Mouse (Mus musculus) liver (tissue): Measurements from ENCODE around the gene Olfr222.
"Not testable (repeated sequence)": the region's sequence is repeated elsewhere in the genome, so short reads cannot be mapped to it uniquely, and the experiment has no call there.

Experiments
- DNase-seq: peaks from one replicate; pipeline ENCODE4 v3.0.0-alpha.2; 2020; ENCODE audit warnings: mixed read lengths

Olfr222 gene

DNA sequence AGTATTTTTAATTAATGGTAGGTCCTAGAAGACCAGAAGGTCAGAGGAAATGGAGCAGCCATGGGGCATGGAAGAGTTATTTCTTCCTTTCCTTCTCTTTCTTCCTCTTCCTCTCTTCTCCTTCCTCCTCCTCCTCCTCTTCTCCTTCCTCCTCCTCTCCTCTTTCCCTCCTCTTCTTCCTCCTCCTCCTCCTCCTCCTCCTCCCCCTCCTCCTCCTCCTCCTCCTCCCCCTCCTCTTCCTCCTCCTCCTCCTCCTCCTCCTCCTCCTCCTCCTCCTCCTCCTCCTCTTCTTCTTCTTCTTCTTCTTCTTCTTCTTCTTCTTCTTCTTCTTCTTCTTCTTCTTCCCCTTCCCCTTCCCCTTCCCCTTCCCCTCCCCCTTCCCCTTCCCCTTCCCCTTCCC, at the start of gene Olfr222:
Gene Olfr222, minus strand, starts transcription at position 101 of the 400 bp plus-strand sequence.
- DNase-seq: not testable (repeated sequence)

GRCm38 (mm10) chr11:59624017-59624630, 48.1 kb upstream of the Olfr222 start:
- peak; percentile 49 for DNase-seq

GRCm38 (mm10) chr11:59622214-59622613, 46.2 kb upstream of the Olfr222 start:
- no peak for DNase-seq

- not testable (repeated sequence) for DNase-seq
Observed at GRCm38 (mm10) chr11:59616986-59617385, 41.0 kb upstream of the Olfr222 start.

GRCm38 (mm10) chr11:59614120-59614519, 38.1 kb upstream of the Olfr222 start:
- no peak for DNase-seq

DNA sequence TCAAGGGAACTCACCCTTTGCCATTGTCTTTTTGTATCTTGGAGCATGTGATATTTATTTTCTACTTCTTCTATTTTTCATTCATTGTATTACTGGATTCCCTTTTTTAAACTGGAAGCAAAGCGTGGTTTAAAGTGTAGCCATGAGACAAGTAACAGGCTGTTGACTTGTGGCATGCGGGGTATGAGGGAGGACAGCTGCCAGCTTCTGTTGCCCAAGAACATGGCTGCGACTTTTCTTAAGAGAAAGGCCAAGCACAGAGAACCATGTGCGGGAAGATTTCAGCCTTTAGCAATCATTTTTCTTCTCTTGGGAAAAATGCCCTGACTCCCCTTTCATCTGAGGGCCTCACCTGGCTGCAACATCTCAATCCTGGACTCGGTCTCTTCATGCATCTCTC, 35.6 kb upstream of the Olfr222 start:
- no peak for DNase-seq

DNA sequence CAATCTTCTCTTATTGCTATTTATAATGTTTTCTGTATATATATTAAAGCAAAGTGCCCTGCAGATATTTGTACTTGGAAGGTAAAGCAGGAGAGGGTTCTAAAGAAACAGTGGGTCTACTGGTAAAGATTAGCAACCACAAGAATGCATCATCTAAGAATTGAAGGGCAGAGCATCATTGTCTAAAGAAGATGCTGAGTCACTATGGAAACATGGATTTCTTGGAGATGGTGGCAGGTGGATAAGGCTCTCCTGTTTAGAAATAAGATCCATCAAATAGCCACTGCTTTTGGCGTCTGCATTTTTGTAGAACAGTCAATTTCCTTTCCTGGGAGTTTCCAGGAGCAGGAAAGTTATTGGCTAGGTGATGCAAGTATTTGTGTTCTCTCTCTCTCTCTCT, 26.3 kb upstream of the Olfr222 start:
- no peak for DNase-seq

- no peak for DNase-seq
Observed at GRCm38 (mm10) chr11:59600872-59601271, 24.8 kb upstream of the Olfr222 start.

- DNase-seq: no peak
Observed at GRCm38 (mm10) chr11:59599211-59599610, 23.2 kb upstream of the Olfr222 start.

DNA sequence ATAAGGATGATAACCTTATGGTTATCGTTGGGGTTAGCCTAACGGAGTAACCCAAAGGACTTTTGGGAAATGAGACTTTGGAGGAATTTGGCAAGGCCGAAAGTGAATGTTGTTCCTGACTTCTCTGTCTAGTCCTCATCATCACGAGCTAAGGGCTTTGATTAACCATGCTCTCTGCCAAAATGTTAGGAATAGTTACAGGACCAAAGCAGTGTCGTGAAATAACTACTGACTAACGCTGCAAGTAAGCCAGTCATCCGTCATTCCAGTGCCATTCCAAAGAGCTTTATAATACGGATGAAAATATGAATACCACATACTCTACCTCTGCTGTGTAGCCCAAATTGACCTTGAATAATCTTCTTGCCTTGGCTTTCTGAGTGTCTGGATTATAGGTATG, 20.9 kb upstream of the Olfr222 start:
- no peak for DNase-seq

GRCm38 (mm10) chr11:59596091-59596490, 20.1 kb upstream of the Olfr222 start:
- DNase-seq: no peak

GRCm38 (mm10) chr11:59593189-59593588, 17.2 kb upstream of the Olfr222 start, which contains the start of gene Olfr223:
TSS of gene Olfr223 (minus strand) at chr11:59593289.
- no peak for DNase-seq

DNA sequence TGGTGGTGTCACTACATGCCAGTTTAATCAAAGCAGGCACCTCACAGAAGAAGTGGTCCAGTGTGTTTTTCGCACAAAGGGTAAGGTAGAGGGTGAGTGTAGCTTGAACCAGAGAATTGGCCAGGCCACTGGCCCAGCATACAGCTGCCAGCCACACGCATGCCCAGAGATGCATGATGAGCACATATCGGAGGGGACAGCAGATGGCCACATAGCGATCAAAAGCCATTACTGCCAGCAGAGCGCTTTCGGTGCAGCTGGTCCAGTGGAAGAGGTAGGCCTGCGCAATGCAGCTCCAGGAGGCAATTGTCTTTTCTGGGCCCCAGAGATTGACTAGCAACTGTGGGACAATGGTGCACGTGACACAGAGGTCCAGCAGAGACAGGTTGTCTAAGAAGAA, 13.5 kb upstream of the Olfr222 start:
- DNase-seq: no peak

GRCm38 (mm10) chr11:59584539-59584938, 8.5 kb upstream of the Olfr222 start:
- DNase-seq: peak; percentile 7

DNA sequence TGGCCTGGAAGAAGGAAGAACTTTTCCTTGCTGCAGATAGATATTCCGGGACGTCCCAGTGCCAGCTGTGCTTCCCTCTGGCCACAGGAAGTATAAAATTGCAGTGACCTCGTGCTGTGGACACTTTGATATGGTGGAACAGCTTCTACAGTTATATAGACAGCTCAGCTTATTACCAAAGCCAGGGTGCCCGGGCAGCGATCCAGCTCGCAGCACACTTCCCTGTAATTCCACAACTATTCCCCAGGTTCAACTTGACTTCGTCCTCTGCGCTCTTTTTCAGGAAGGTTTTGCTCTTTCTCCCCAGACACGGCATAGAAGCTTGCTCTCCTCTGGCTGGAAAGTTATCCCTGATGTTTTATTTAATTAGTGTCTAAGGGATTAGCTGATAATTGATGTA, 309 bp downstream of the Olfr222 start:
- no peak for DNase-seq

DNA sequence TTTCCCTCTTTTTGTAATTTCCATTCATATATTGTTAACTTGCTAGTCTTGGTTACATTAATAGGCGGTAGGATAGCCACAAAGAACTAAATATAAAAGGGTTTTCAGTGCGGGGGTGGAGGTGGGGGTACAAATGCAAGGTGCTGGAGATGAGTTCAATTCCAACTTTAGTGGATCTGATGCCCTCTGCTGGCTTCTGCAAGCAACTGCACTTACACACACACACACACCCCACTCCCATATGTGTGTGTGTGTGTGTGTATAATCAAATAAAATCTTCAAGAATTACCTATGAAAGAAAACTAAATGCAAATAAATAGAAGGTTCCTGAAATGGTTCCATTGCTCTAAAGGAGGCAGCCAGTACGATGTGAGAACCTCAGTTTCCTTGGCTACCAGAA, 6.7 kb downstream of the Olfr222 start:
- no peak for DNase-seq

DNA sequence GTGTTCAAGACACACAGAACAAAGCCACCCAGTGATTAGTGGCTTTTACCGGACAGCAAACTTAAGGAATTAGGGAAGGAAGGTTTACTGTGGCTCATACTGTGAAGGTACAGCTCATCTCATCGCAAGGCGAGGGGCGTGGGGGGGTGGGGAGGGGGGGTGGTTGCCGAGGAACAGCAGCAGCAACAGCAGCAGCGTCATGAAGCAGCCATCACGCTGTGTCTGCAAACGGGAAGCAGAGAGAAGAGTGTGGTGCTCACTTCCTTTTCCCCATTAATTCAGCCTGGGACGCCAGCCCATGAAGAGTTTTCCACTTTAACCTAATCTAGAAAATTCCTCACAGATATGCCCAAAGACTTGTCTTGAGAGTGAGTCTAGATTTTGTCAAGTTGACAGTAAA, 13.2 kb downstream of the Olfr222 start:
- DNase-seq: no peak

DNA sequence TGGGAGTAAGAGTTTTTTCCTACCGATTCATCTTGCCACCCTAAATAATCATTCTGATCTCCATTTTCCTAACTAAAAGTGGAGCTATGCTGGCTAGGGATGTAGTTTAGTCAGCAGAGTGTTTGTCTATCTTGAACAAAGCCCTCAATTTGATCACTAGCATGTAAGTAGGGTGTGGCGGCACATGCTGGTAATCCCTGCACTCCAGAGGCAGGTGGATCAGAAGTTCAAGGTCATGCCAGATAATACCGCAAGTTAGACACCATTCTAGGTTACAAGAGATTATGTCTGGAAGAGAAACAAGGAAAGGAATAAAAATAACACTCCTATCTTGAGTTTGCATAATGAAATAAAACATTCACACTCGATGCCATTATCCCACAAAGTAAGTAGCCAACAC, 13.7 kb downstream of the Olfr222 start:
- no peak for DNase-seq

DNA sequence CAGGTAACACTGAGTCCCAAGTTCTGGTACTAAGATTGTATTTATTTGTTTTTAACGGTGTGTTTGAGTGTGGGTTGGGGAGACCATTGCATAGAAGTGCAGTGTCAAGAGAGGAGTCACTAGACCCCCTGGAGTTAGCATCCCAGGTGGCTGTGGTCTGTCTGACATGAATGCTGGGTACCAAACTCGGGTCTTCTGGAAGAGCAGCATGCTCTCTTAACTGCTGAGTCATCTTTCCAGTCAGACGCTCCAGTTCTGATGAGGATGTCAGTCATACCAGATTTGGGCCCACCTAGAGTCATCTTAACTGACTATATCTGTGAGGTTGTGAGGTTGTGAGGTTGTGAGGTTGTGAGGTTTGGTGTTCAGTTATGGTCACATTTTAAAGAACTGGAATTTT, 15.1 kb downstream of the Olfr222 start:
- no peak for DNase-seq

- DNase-seq: no peak
Observed at GRCm38 (mm10) chr11:59554535-59554934, 21.5 kb downstream of the Olfr222 start.

- DNase-seq: no peak
Observed at GRCm38 (mm10) chr11:59554127-59554526, 21.9 kb downstream of the Olfr222 start.

- no peak for DNase-seq
Observed at GRCm38 (mm10) chr11:59544005-59544404, 32.0 kb downstream of the Olfr222 start.

DNA sequence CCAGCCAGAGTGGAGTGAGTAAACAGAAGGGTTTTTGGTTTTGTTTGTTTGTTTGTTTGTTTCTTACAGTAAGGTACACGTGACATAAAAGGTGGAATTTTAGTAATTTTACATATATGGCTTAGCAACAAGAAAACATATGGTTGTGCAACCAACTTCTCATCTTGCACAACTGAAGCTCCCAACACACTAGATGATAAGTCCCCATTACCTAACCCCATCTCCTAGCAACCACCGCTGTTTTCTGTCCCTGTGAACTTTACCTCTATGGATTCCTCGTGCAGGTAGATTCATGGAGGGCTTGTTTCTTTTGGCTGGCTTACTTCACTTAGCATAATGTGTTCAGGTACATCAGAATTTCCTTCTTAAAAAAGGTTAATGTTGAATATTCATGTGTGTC, 32.7 kb downstream of the Olfr222 start:
- no peak for DNase-seq

DNA sequence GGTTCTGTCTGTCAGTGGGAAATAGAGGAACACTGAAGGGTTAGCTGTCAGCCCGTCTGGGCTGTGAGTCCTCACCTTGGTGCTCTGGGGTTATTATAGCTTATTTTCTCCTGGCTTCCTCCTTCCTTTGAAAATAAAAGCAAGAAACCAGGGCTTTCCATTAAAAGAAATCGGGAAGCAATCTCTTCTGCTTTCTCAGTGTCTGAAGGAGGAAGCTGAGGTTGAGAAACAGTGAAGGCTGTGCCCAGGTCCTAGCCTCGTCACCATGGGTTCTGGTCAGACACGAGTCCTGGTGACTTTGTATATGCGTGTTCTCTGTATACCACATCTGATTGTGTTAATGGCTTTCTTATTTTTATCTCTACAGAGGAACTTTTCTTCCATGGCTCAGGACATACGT, 33.6 kb downstream of the Olfr222 start:
- no peak for DNase-seq

DNA sequence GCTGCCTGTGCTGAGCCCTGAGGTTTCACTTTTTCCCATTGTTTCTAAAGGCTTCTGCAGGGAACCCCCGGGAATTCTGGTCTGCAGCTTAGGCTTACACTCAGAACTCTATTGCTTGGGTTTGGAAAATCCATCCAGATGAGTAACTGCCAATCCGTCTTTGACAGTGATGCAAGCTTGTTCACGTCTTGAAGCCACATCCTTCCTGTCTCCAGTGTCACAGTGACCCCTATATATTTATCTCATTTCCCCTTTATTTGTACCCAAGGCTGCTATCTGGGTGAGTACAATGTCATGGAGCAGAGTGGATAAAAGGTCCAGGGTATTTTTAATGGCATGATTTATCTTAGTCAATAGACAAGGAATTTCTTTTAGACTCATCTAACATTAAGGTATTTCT, 34.7 kb downstream of the Olfr222 start, which contains the start of gene Nlrp3:
Gene Nlrp3, plus strand, starts transcription at position 245 of the 400 bp plus-strand sequence.
- DNase-seq: no peak
